Mouse (Mus musculus) frontal cortex, postnatal 10 days (tissue): ENCODE data around the gene 1700003E16Rik.

Experiments used
- DNase-seq, 2 experiments: peaks; one replicate each; pipeline ENCODE4 v3.0.0; 2022; ENCODE audit warnings: low spot score in 2 of 2, mixed read lengths in 1 of 2

The 1700003E16Rik gene

DNA sequence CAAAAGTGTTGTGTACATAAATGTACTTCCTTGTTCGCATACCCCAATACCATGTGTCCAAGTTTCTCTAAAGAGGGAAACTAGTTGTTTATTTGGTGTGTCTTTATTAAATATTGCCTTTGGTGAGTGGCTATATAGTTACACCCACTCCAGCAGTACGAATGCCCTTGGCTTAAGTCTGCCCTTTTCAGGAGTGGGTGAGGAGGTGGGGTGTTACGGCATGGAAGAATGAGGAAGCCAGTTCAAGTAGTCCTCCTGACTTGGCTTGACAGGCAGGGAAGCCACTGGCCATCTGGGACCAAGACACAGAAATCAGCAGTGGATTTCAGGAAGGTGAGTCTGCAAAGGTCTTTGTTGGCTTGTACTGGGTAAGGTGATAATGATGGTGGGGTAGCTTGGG lies 49.6 kb downstream of the 1700003E16Rik start:
- DNase-seq: no peak

GRCm38 (mm10) chr6:83206321-83206720 lies 50.1 kb downstream of the 1700003E16Rik start:
- DNase-seq: no peak

- no peak for DNase-seq
These were observed 51.3 kb downstream of the 1700003E16Rik start for GRCm38 (mm10) chr6:83207361-83208049.

GRCm38 (mm10) chr6:83208050-83208400 lies 51.8 kb downstream of the 1700003E16Rik start:
- DNase-seq: no peak

- no peak for DNase-seq
These were observed 54.3 kb downstream of the 1700003E16Rik start for GRCm38 (mm10) chr6:83210495-83210894.

DNA sequence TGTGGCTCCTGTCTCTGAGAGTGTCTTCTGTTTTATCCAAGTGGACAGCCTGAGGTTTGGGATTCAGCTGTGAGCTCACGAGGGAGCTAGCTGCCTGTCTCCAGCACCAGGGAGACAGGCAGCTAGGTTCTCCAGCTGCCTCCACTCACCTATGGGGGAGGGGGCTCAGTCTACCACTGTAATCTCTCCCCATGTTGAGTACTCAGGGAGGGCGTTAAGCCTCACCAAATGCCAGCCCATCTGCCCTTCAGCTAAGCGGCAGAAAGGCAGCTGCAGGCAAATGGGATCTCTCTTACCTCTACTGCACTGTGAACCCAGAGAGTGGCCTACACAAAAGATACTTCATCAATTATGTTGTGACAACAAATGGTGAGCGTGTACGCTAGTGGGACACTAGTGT lies 55.3 kb downstream of the 1700003E16Rik start:
- DNase-seq: peak in 1 of 2 experiments; percentile 7
